Comparison of ENCODE assay signal across 8 mouse cellular contexts in the genomic region with DNA sequence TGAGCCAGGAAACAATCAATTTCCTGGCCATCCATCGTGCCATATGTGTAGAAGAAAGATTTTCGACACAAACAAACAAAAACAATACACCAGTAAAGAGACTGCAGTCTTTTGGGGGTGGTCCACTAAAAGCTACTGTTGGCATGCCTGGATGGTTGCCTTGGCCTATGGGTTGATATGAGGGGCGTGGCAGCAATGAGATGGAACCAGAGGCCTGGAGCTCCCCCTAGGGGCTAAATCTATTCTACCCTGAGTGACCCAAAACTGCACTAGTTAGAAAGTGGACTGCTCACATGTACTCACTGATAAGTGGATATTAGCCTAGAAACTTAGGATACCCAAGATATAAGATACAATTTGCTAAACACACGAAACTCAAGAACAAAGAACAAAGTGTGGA.
DNase-seq lines count a peak whose midpoint lies in the region; ATAC-seq and TF ChIP-seq lines count a peak whose summit lies in the region.

No protein-coding gene starts in this region.

- 0 out of 2 replicates have a peak, but pooled peaks have one; percentile 39 for ATAC-seq in forebrain, embryonic 11.5 days (replicated peaks; ENCODE audit: low FRiP score)
- ATAC-seq in forebrain, embryonic 15.5 days (replicated peaks): no peak

- peak; percentile 94 for TF ChIP-seq RAD21 in CH12.LX (IDR thresholded peaks at IDR 0.05; ENCODE audit: low read depth, low read length)

- no peak for TF ChIP-seq EP300 in CH12.LX (IDR thresholded peaks at IDR 0.05; ENCODE audit: low read length)

- H3K27me3 ChIP-seq in forebrain, embryonic 11.5 days (ENCODE audit: control insufficient read depth, insufficient read depth, low read length): no peaks in the 10 kb centered on the region
- H3K27me3 ChIP-seq in forebrain, embryonic 15.5 days: no peaks in the 10 kb centered on the region
- no peaks in the 10 kb centered on the region for H3K27me3 ChIP-seq in CH12.LX (replicated peaks)

- peak; percentile 57 to 95; a peak in 3 of 4 replicates for TF ChIP-seq CTCF in CH12.LX (conservative IDR thresholded peaks at IDR 0.05 in 1 of 2, IDR thresholded peaks at IDR 0.05 in 1 of 2; ENCODE audit: low read depth in 2 of 2, low read length in 2 of 2)
- peak; percentile 20; the same call in 1 of the 2 replicates for TF ChIP-seq CTCF in brain, embryonic 14.5 days (IDR thresholded peaks at IDR 0.05; ENCODE audit: borderline replicate concordance, extremely low read depth, insufficient read depth, insufficient read length)

- no peak for TF ChIP-seq POLR2A in CH12.LX (IDR thresholded peaks at IDR 0.05; ENCODE audit: low read depth, low read length)
- TF ChIP-seq POLR2A in brain, embryonic 14.5 days (IDR thresholded peaks at IDR 0.05; ENCODE audit: borderline replicate concordance, extremely low read depth, insufficient read depth, insufficient read length, poor library complexity, severe bottlenecking): no peak

- H3K4me3 ChIP-seq in forebrain, embryonic 11.5 days (ENCODE audit: low read depth, low read length): no peak overlapping the region
- H3K4me3 ChIP-seq in forebrain, embryonic 15.5 days: no peak overlapping the region
- no peak overlapping the region for H3K4me3 ChIP-seq in CH12.LX (replicated peaks in 1 of 3; ENCODE audit: low read depth in 2 of 3, low read length in 2 of 3, poor library complexity in 1 of 3)

- no peak overlapping the region for H3K9ac ChIP-seq in forebrain, embryonic 11.5 days (ENCODE audit: low read length)
- H3K9ac ChIP-seq in forebrain, embryonic 15.5 days (replicated peaks): no peak overlapping the region
- H3K9ac ChIP-seq in CH12.LX (ENCODE audit: insufficient read depth, low read depth): peak overlapping the region; percentile 7; the same call in 1 of the 2 replicates

- in situ Hi-C loops in CH12.LX (cut with MboI; ENCODE audit: low pct_ligation_motif_present, low pct_unique_long_range_greater_than_20kb, low sequenced_read_pairs): no loop called here

- no peak overlapping the region for H3K4me2 ChIP-seq in forebrain, embryonic 11.5 days (ENCODE audit: low read depth, low read length, severe bottlenecking)
- no peak overlapping the region for H3K4me2 ChIP-seq in forebrain, embryonic 15.5 days (replicated peaks)
- H3K4me2 ChIP-seq in CH12.LX (ENCODE audit: insufficient read depth, low read depth, poor library complexity, severe bottlenecking): peak overlapping the region; percentile 12; the same call in 1 of the 2 replicates

- dilution Hi-C loops in CH12.LX (cut with MboI; ENCODE audit: extremely low pct_ligation_motif_present, extremely low pct_unique_long_range_greater_than_20kb, low sequenced_read_pairs): no loop called here

- no peaks in the 10 kb centered on the region for H3K9me3 ChIP-seq in forebrain, embryonic 11.5 days (ENCODE audit: control insufficient read depth, low read length)
- no peaks in the 10 kb centered on the region for H3K9me3 ChIP-seq in forebrain, embryonic 15.5 days
- H3K9me3 ChIP-seq in CH12.LX (replicated peaks; ENCODE audit: low read length): peaks cover 2% of the 10 kb centered on the region

- DNase-seq in forebrain, embryonic 11.5 days (ENCODE audit: low spot score): no peak
- DNase-seq in CH12.LX (ENCODE audit: extremely low read depth): peak; percentile 96
- no peak for DNase-seq in brain, embryonic 14.5 days (ENCODE audit: low read depth)
- DNase-seq in gastrocnemius, postnatal 10 days: peak; percentile 17
- DNase-seq in layer of hippocampus, adult 9-10 months (ENCODE audit: low spot score): peak; percentile 84
- DNase-seq in lung, postnatal 36 days: peak; percentile 92
- peak; percentile 62 to 82 for DNase-seq in thymus, postnatal 10 days (ENCODE audit: low spot score in 2 of 2)

- 60% methylated on average over 4 of the region's 4 CpGs for WGBS in forebrain, embryonic 11.5 days
- 60% methylated on average over 4 of the region's 4 CpGs for WGBS in forebrain, embryonic 15.5 days

- no peaks in the 10 kb centered on the region for H3K4me1 ChIP-seq in forebrain, embryonic 11.5 days (replicated peaks; ENCODE audit: control insufficient read depth, insufficient read depth, low read length)
- H3K4me1 ChIP-seq in forebrain, embryonic 15.5 days: no peaks in the 10 kb centered on the region
- H3K4me1 ChIP-seq in CH12.LX (ENCODE audit: control insufficient read depth in 1 of 2, insufficient read depth in 2 of 2): peaks cover 7 to 32% of the 10 kb centered on the region in 2 experiments; a peak in 3 of 4 replicates

- no peaks in the 10 kb centered on the region for H3K79me2 ChIP-seq in CH12.LX (replicated peaks; ENCODE audit: control insufficient read depth, extremely low read depth, insufficient read depth, poor library complexity, severe bottlenecking)

- H3K36me3 ChIP-seq in forebrain, embryonic 11.5 days (ENCODE audit: control insufficient read depth, insufficient read depth, low read length): no peaks in the 10 kb centered on the region
- no peaks in the 10 kb centered on the region for H3K36me3 ChIP-seq in forebrain, embryonic 15.5 days
- H3K36me3 ChIP-seq in CH12.LX (replicated peaks in 1 of 2; ENCODE audit: control insufficient read depth in 1 of 2, insufficient read depth in 1 of 2, low read length in 1 of 2): no peaks in the 10 kb centered on the region

- no peak overlapping the region for H3K27ac ChIP-seq in forebrain, embryonic 11.5 days (ENCODE audit: low read depth, low read length)
- H3K27ac ChIP-seq in forebrain, embryonic 15.5 days (replicated peaks): no peak overlapping the region
- H3K27ac ChIP-seq in CH12.LX (ENCODE audit: insufficient read depth, low read depth): peak overlapping the region; percentile 72; the same call in 1 of the 2 replicates

TF ChIP-seq in CH12.LX, 34 proteins besides CTCF, POLR2A, EP300 and RAD21:
- TF ChIP-seq RCOR1 (conservative IDR thresholded peaks at IDR 0.05; ENCODE audit: low read depth, low read length): no peak
- TF ChIP-seq MEF2A (IDR thresholded peaks at IDR 0.05; ENCODE audit: borderline replicate concordance, low read depth, low read length): peak; percentile 57; the same call in 1 of the 2 replicates
- peak; percentile 97 for TF ChIP-seq SMC3 (IDR thresholded peaks at IDR 0.05; ENCODE audit: low read depth, low read length)
- TF ChIP-seq MAFK (IDR thresholded peaks at IDR 0.05; ENCODE audit: insufficient replicate concordance, low read length): no peak
- no peak for TF ChIP-seq ZMIZ1 (IDR thresholded peaks at IDR 0.05; ENCODE audit: low read depth, low read length)
- no peak for TF ChIP-seq MAZ (IDR thresholded peaks at IDR 0.05; ENCODE audit: low read depth, low read length)
- no peak for TF ChIP-seq E2F4 (IDR thresholded peaks at IDR 0.05; ENCODE audit: insufficient replicate concordance, low read depth, low read length)
- TF ChIP-seq IRF4 (IDR thresholded peaks at IDR 0.05; ENCODE audit: low read depth, low read length): peak; percentile 54
- TF ChIP-seq ZC3H11A (IDR thresholded peaks at IDR 0.05; ENCODE audit: low read depth, low read length): peak; percentile 95
- TF ChIP-seq USF1 (IDR thresholded peaks at IDR 0.05; ENCODE audit: low read depth, low read length): no peak
- TF ChIP-seq POLR2AphosphoS2 (IDR thresholded peaks at IDR 0.05; ENCODE audit: low read depth, low read length): no peak
- no peak for TF ChIP-seq PAX5 (IDR thresholded peaks at IDR 0.05; ENCODE audit: low read length)
- no peak for TF ChIP-seq GABPA (IDR thresholded peaks at IDR 0.05; ENCODE audit: insufficient replicate concordance, low read depth, low read length)
- TF ChIP-seq NRF1 (IDR thresholded peaks at IDR 0.05; ENCODE audit: low read depth, low read length): no peak
- TF ChIP-seq USF2 (conservative IDR thresholded peaks at IDR 0.05; ENCODE audit: low read depth, low read length): no peak
- TF ChIP-seq ZKSCAN1 (IDR thresholded peaks at IDR 0.05; ENCODE audit: borderline replicate concordance, low read depth, low read length): no peak
- TF ChIP-seq CHD1 (IDR thresholded peaks at IDR 0.05; ENCODE audit: low read depth, low read length): no peak
- no peak for TF ChIP-seq TCF12 (IDR thresholded peaks at IDR 0.05; ENCODE audit: low read depth, low read length)
- TF ChIP-seq ELF1 (IDR thresholded peaks at IDR 0.05; ENCODE audit: low read depth, low read length): no peak
- no peak for TF ChIP-seq UBTF (IDR thresholded peaks at IDR 0.05; ENCODE audit: low read depth, low read length)
- TF ChIP-seq MYC (IDR thresholded peaks at IDR 0.05; ENCODE audit: low read depth, low read length): 0 out of 2 replicates have a peak, but pooled peaks have one; percentile 37
- peak; percentile 43; the same call in 1 of the 2 replicates for TF ChIP-seq MXI1 (IDR thresholded peaks at IDR 0.05; ENCODE audit: low read depth, low read length)
- no peak for TF ChIP-seq ETS1 (conservative IDR thresholded peaks at IDR 0.05; ENCODE audit: low read depth, low read length)
- no peak for TF ChIP-seq ZNF384 (IDR thresholded peaks at IDR 0.05; ENCODE audit: low read depth, low read length)
- TF ChIP-seq TBP (conservative IDR thresholded peaks at IDR 0.05; ENCODE audit: low read depth, low read length): no peak
- no peak for TF ChIP-seq KAT2A (IDR thresholded peaks at IDR 0.05; ENCODE audit: insufficient replicate concordance, low read length)
- TF ChIP-seq BHLHE40 (IDR thresholded peaks at IDR 0.05; ENCODE audit: low read depth, low read length): no peak
- TF ChIP-seq SIN3A (IDR thresholded peaks at IDR 0.05; ENCODE audit: low read length): no peak
- no peak for TF ChIP-seq HCFC1 (IDR thresholded peaks at IDR 0.05; ENCODE audit: low read depth, low read length)
- peak; percentile 52; the same call in 1 of the 2 replicates for TF ChIP-seq NELFE (IDR thresholded peaks at IDR 0.05; ENCODE audit: low read depth, low read length)
- TF ChIP-seq MAX (IDR thresholded peaks at IDR 0.05; ENCODE audit: low read length): 0 out of 2 replicates have a peak, but pooled peaks have one; percentile 23
- no peak for TF ChIP-seq JUND (conservative IDR thresholded peaks at IDR 0.05; ENCODE audit: low read depth, low read length)
- TF ChIP-seq CHD2 (IDR thresholded peaks at IDR 0.05; ENCODE audit: low read length): no peak; the same call in 1 of the 2 replicates
- TF ChIP-seq JUN (IDR thresholded peaks at IDR 0.05; ENCODE audit: insufficient read depth, low read depth, low read length): no peak
TF ChIP-seq in CH12.LX: peak in this region for 8.

Comparison
In these comparisons a context has a peak if more than half of its experiments do, and no peak if none do; other contexts are left out.
1. DNase-seq: peak in CH12.LX (single experiment), gastrocnemius, postnatal 10 days (single experiment), layer of hippocampus, adult 9-10 months (single experiment), lung, postnatal 36 days (single experiment) and thymus, postnatal 10 days (2 of 2); none in forebrain, embryonic 11.5 days (single experiment) and brain, embryonic 14.5 days (single experiment).